Mouse (Mus musculus): Measurements from ENCODE around the gene Ptch1.

The Ptch1 gene

GRCm38 (mm10) chr13:63573256-63573835 lies at the start of gene Ptch1:
Ptch1 (minus strand) TSS chr13:63573598.
- no peak for DNase-seq (ENCODE audit: low spot score in 2 of 2)

GRCm38 (mm10) chr13:63621301-63621700 lies 47.9 kb upstream of the Ptch1 start:
- no peak for DNase-seq (ENCODE audit: low spot score in 2 of 2)

- DNase-seq (ENCODE audit: low spot score in 2 of 2): no peak
These were observed 39.8 kb upstream of the Ptch1 start for GRCm38 (mm10) chr13:63613201-63613600.

- DNase-seq (ENCODE audit: low spot score in 2 of 2): no peak
These were observed 36.3 kb upstream of the Ptch1 start for GRCm38 (mm10) chr13:63609734-63610133.

GRCm38 (mm10) chr13:63597593-63597992 lies 24.2 kb upstream of the Ptch1 start:
- DNase-seq (ENCODE audit: low spot score in 2 of 2): no peak

GRCm38 (mm10) chr13:63595869-63596268 lies 22.5 kb upstream of the Ptch1 start:
- no peak for DNase-seq (ENCODE audit: low spot score in 2 of 2)

GRCm38 (mm10) chr13:63593469-63594050 lies 20.2 kb upstream of the Ptch1 start:
- DNase-seq (ENCODE audit: low spot score in 2 of 2): no peak

- no peak for DNase-seq (ENCODE audit: low spot score in 2 of 2)
These were observed 19.4 kb upstream of the Ptch1 start for GRCm38 (mm10) chr13:63592755-63593154.

GRCm38 (mm10) chr13:63574601-63575000 lies 1.2 kb upstream of the Ptch1 start:
- no peak for DNase-seq (ENCODE audit: low spot score in 2 of 2)

GRCm38 (mm10) chr13:63572453-63573255 lies 744 bp downstream of the Ptch1 start:
- DNase-seq (ENCODE audit: low spot score in 2 of 2): no peak

- DNase-seq (ENCODE audit: low spot score in 2 of 2): no peak
These were observed 1.3 kb downstream of the Ptch1 start for GRCm38 (mm10) chr13:63572111-63572452.

- no peak for DNase-seq (ENCODE audit: low spot score in 2 of 2)
These were observed 2.9 kb downstream of the Ptch1 start for GRCm38 (mm10) chr13:63570456-63570855.

- DNase-seq (ENCODE audit: low spot score in 2 of 2): no peak
These were observed 4.0 kb downstream of the Ptch1 start for GRCm38 (mm10) chr13:63569396-63569756.

- no peak for DNase-seq (ENCODE audit: low spot score in 2 of 2)
These were observed 4.5 kb downstream of the Ptch1 start for GRCm38 (mm10) chr13:63568741-63569395.

GRCm38 (mm10) chr13:63568306-63568705 lies 5.1 kb downstream of the Ptch1 start:
- DNase-seq (ENCODE audit: low spot score in 2 of 2): no peak

GRCm38 (mm10) chr13:63567677-63568293 lies 5.6 kb downstream of the Ptch1 start:
- peak; percentile 91 to 92 for DNase-seq (ENCODE audit: low spot score in 2 of 2)

- DNase-seq (ENCODE audit: low spot score in 2 of 2): peak; percentile 70 to 84
These were observed 7.1 kb downstream of the Ptch1 start for GRCm38 (mm10) chr13:63566018-63567015.

- peak in 1 of 2 experiments; percentile 30 for DNase-seq (ENCODE audit: low spot score in 2 of 2)
These were observed 7.9 kb downstream of the Ptch1 start for GRCm38 (mm10) chr13:63565320-63566017.

- DNase-seq (ENCODE audit: low spot score in 2 of 2): peak; percentile 70 to 76
These were observed 8.6 kb downstream of the Ptch1 start for GRCm38 (mm10) chr13:63564626-63565319.
